Mouse (Mus musculus): ENCODE data around the gene Il9r. TPM values are rescaled to one million over a fixed set of nuclear protein-coding genes. Genes with fewer than 3 reads are reported as not detected.
A peak's percentile ranks its signal among the peaks of the same experiment; 100 is the strongest.

Gene Il9r
- polyA plus RNA-seq, 1 experiment = 27.6 TPM

DNA sequence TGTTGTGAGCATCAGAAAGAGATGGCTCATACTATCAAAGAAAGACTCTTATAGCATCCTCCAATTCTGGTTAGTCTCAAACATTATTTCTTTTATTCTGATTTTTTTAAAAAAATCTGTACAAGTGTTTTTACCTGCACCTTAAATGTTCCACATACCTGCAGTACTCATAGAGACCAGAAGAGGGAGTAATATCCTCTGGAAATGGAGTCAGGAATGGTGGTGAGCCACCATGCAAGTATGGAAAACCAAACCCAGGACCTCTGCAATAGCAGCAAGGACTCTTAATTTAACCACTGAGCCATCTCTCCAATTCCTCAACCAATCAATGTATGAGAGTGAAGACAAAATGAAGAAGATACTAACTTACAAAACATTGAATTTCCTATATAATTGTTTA lies 47.3 kb downstream of the Il9r start:
- H3K27ac ChIP-seq (ENCODE audit: insufficient read depth, low read length) = no peak overlapping the region
- TF ChIP-seq POLR2A (IDR thresholded peaks at IDR 0.05; ENCODE audit: low read depth, low read length) = no peak
- no peak for TF ChIP-seq CTCF (IDR thresholded peaks at IDR 0.05; ENCODE audit: extremely low read depth, insufficient read depth, insufficient read length, insufficient replicate concordance)

DNA sequence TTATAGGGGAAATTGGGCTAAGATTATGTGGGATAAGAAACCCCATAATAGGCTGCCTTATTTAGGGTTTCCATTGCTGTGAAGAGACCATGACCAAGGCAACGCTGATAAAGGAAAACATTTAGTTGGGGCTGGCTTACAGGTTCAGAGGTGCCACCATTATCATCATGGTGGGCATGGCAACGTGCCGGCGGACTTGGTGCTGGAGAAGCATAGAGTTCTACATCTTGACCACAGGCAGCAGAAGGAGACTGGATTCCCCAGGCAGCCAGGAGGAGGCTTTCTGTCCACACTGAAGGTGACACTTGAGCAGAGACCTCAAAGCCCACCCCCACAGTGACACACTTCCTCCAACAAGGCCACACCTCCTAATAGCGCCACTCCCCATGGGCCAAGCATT lies 48.8 kb downstream of the Il9r start:
- Histone ChIP-seq H3K36me3 (ENCODE audit: control insufficient read depth, insufficient read depth, low read length) (no peaks in the 10 kb centered on the region), H3K4me1 (ENCODE audit: control insufficient read depth, insufficient read depth, insufficient read length) (no peaks in the 10 kb centered on the region), H3K27ac (ENCODE audit: insufficient read depth, low read length) (no peak overlapping the region), H3K4me3 (ENCODE audit: extremely low read depth, insufficient read depth, insufficient read length) (no peak overlapping the region), H3K27me3 (ENCODE audit: control insufficient read depth, insufficient read depth, low read length) (no peaks in the 10 kb centered on the region)
- TF ChIP-seq POLR2A (IDR thresholded peaks at IDR 0.05; ENCODE audit: low read depth, low read length) (no peak), CTCF (IDR thresholded peaks at IDR 0.05; ENCODE audit: extremely low read depth, insufficient read depth, insufficient read length, insufficient replicate concordance) (no peak)
- no peak for DNase-seq (ENCODE audit: low read depth in 1 of 2, low spot score in 2 of 2)
- 91% methylated on average over 5 of the region's 5 CpGs for WGBS

More for the DNA sequence above, 47.3 kb downstream of the Il9r start:
- H3K4me3 ChIP-seq (ENCODE audit: extremely low read depth, insufficient read depth, insufficient read length) = no peak overlapping the region
- no peak for DNase-seq (ENCODE audit: low read depth in 1 of 2, low spot score in 2 of 2)
- H3K4me1 ChIP-seq (ENCODE audit: control insufficient read depth, insufficient read depth, insufficient read length) = no peaks in the 10 kb centered on the region
- no peaks in the 10 kb centered on the region for H3K36me3 ChIP-seq (ENCODE audit: control insufficient read depth, insufficient read depth, low read length)
- H3K27me3 ChIP-seq (ENCODE audit: control insufficient read depth, insufficient read depth, low read length) = no peaks in the 10 kb centered on the region

DNA sequence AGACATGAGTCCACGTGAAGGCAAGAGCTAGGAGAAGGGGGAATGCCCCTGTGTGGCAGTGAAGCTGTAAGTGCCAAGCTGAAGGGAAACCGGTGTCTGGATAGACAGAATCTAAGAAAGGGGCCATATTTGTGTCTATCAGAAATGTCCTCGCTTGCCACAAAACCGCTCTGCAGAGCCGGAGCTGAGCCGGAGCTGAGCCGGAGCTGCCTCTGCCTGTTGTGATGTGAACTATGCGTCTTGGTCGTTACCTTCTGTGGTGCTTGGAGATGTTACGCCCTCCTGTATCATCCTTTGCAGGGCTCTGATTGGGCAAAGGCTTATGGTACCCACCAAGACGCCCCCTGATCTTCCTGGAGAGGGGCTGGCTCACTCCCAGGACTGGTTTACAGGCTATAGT lies 50.5 kb downstream of the Il9r start:
- TF ChIP-seq CTCF (IDR thresholded peaks at IDR 0.05; ENCODE audit: extremely low read depth, insufficient read depth, insufficient read length, insufficient replicate concordance) (no peak), POLR2A (IDR thresholded peaks at IDR 0.05; ENCODE audit: low read depth, low read length) (no peak)
- no peaks in the 10 kb centered on the region for H3K27me3 ChIP-seq (ENCODE audit: control insufficient read depth, insufficient read depth, low read length)
- no peaks in the 10 kb centered on the region for H3K36me3 ChIP-seq (ENCODE audit: control insufficient read depth, insufficient read depth, low read length)
- no peaks in the 10 kb centered on the region for H3K4me1 ChIP-seq (ENCODE audit: control insufficient read depth, insufficient read depth, insufficient read length)
- 85% methylated on average over 11 of the region's 11 CpGs for WGBS
- H3K4me3 ChIP-seq (ENCODE audit: extremely low read depth, insufficient read depth, insufficient read length) = no peak overlapping the region
- H3K27ac ChIP-seq (ENCODE audit: insufficient read depth, low read length) = no peak overlapping the region
- no peak for DNase-seq (ENCODE audit: low read depth in 1 of 2, low spot score in 2 of 2)

DNA sequence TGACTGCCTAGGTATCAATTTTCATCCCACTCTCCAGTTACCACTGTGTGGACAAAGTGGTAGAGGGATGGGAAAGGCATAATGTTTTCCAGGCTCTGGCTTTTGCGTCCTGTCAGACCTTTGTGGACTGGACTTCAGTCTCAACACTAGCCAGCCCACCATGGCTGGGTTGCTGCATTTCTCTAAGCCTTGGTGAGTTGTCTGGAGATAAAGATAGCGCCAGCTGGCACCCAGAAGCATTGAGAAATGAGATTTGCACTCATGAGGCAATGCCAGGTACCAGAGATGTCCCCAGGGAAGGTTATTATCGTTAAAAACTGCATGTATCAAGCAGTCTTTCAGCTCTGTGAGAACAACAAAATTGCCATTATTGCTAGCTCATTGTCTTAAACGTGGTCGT lies 57.3 kb downstream of the Il9r start:
- no peaks in the 10 kb centered on the region for H3K36me3 ChIP-seq (ENCODE audit: control insufficient read depth, insufficient read depth, low read length)
- H3K27me3 ChIP-seq (ENCODE audit: control insufficient read depth, insufficient read depth, low read length) = no peaks in the 10 kb centered on the region
- WGBS = 73% methylated on average over 5 of the region's 5 CpGs
- no peaks in the 10 kb centered on the region for H3K4me1 ChIP-seq (ENCODE audit: control insufficient read depth, insufficient read depth, insufficient read length)
- no peak for DNase-seq (ENCODE audit: low read depth in 1 of 2, low spot score in 2 of 2)
- H3K27ac ChIP-seq (ENCODE audit: insufficient read depth, low read length) = no peak overlapping the region
- no peak overlapping the region for H3K4me3 ChIP-seq (ENCODE audit: extremely low read depth, insufficient read depth, insufficient read length)
- no peak for TF ChIP-seq POLR2A (IDR thresholded peaks at IDR 0.05; ENCODE audit: low read depth, low read length)
- no peak for TF ChIP-seq CTCF (IDR thresholded peaks at IDR 0.05; ENCODE audit: extremely low read depth, insufficient read depth, insufficient read length, insufficient replicate concordance)

DNA sequence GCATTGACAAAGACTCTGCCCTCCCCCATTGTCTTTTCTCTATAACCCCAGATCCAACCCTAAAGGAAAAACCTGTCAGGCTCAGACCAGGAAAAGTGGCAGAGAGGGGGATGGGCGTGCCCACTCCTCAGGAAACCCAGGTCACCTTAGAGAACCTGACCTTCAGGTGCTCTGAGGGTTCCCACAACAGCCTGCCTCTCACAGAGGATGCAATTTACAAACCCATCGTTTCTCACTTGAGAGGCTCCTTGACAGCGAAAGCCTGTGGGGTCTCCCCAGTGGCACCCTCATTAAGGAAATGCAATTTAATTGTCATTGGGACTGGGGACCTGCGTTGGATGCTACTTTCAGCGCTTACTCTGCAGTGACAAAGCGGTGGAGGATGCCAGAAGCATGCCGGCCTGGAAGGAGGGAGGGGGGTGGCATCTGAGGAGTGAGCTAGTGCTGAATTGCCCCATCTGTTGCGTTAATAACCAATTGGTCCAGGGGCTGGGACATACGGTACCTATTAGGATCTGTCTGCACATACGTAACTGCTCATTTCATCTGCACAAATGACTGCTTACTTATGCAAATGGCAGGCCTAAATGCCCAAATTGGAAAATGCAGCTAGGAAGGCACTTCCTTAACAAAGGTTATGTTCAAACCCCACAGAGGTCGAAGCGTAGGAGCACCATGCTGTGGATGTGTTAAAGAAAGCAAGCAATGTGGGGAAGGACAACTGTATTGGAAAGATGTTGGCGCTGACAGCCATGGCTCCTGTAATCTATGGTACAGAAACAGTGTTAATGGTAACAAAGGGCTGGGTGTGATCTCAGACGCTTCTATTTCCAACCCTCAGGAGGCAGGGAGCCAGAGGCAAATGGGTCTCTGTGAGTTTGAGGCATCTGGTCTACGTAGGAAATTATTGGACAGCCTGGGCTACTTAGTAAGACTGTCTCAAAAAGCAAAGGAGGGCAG lies 58.2 kb downstream of the Il9r start:
- no peaks in the 10 kb centered on the region for H3K4me1 ChIP-seq (ENCODE audit: control insufficient read depth, insufficient read depth, insufficient read length)
- no peak for DNase-seq (ENCODE audit: low read depth in 1 of 2, low spot score in 2 of 2)
- no peak overlapping the region for H3K27ac ChIP-seq (ENCODE audit: insufficient read depth, low read length)
- no peaks in the 10 kb centered on the region for H3K27me3 ChIP-seq (ENCODE audit: control insufficient read depth, insufficient read depth, low read length)
- WGBS = 89% methylated on average over 15 of the region's 15 CpGs
- TF ChIP-seq POLR2A (IDR thresholded peaks at IDR 0.05; ENCODE audit: low read depth, low read length) = no peak
- no peak for TF ChIP-seq CTCF (IDR thresholded peaks at IDR 0.05; ENCODE audit: extremely low read depth, insufficient read depth, insufficient read length, insufficient replicate concordance)
- no peak overlapping the region for H3K4me3 ChIP-seq (ENCODE audit: extremely low read depth, insufficient read depth, insufficient read length)
- no peaks in the 10 kb centered on the region for H3K36me3 ChIP-seq (ENCODE audit: control insufficient read depth, insufficient read depth, low read length)

DNA sequence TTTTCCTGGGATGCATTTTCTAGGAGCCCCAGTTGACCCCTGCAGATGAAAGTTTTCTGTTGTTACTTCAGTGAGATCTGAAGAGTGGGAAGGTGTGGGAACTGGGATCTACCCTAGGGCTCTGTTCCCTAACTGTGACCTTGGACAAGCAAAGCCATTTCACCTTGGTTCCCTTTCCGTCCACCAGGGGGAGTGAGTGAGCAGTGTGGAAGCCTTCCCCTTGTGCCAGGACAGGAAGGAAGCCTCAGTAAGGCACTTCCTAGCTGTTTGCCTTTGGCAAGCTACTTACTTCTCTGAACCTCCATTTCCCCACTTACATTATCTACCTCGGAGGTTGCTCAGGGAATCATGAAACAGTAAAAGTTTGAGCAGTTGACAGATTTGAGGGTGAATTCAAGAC lies 59.0 kb downstream of the Il9r start:
- 14% methylated on average over 2 of the region's 2 CpGs for WGBS
- Histone ChIP-seq H3K27me3 (ENCODE audit: control insufficient read depth, insufficient read depth, low read length) (no peaks in the 10 kb centered on the region), H3K27ac (ENCODE audit: insufficient read depth, low read length) (no peak overlapping the region), H3K36me3 (ENCODE audit: control insufficient read depth, insufficient read depth, low read length) (no peaks in the 10 kb centered on the region), H3K4me3 (ENCODE audit: extremely low read depth, insufficient read depth, insufficient read length) (no peak overlapping the region), H3K4me1 (ENCODE audit: control insufficient read depth, insufficient read depth, insufficient read length) (no peaks in the 10 kb centered on the region)
- peak; percentile 26 to 66 for DNase-seq (ENCODE audit: low read depth in 1 of 2, low spot score in 2 of 2)
- TF ChIP-seq POLR2A (IDR thresholded peaks at IDR 0.05; ENCODE audit: low read depth, low read length) = no peak
- peak; percentile 78; the same call in 1 of the 2 replicates for TF ChIP-seq CTCF (IDR thresholded peaks at IDR 0.05; ENCODE audit: extremely low read depth, insufficient read depth, insufficient read length, insufficient replicate concordance)

DNA sequence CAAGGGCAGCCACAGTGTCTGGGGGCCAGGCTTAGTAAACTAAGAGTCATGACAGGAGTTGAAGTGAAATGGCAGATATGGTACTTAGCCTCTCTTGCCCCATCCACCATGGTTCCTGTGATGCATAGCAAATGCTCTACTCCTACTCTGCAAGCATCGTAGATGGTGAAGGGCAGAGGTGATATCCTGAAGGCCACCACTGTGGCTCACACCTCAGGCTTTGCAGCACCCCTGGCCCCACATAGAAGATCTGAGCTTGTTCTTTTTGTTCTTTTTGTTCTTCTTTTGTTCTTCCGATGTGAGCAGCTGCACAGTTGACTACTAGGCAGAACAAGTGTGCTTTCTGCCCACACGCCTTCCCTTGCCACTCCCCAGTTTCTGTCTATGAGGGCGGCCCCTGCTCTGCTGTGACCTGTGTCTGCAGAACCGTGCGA lies 60.5 kb downstream of the Il9r start:
- H3K4me1 ChIP-seq (ENCODE audit: control insufficient read depth, insufficient read depth, insufficient read length) = no peaks in the 10 kb centered on the region
- H3K4me3 ChIP-seq (ENCODE audit: extremely low read depth, insufficient read depth, insufficient read length) = no peak overlapping the region
- H3K27ac ChIP-seq (ENCODE audit: insufficient read depth, low read length) = no peak overlapping the region
- TF ChIP-seq CTCF (IDR thresholded peaks at IDR 0.05; ENCODE audit: extremely low read depth, insufficient read depth, insufficient read length, insufficient replicate concordance) (no peak), POLR2A (IDR thresholded peaks at IDR 0.05; ENCODE audit: low read depth, low read length) (no peak)
- no peak for DNase-seq (ENCODE audit: low read depth in 1 of 2, low spot score in 2 of 2)
- H3K36me3 ChIP-seq (ENCODE audit: control insufficient read depth, insufficient read depth, low read length) = no peaks in the 10 kb centered on the region
- H3K27me3 ChIP-seq (ENCODE audit: control insufficient read depth, insufficient read depth, low read length) = no peaks in the 10 kb centered on the region
- WGBS = 49% methylated on average over 6 of the region's 6 CpGs

Measured in spleen, adult 2 months (tissue).